Mouse (Mus musculus) right cerebral cortex, postnatal 4 days (tissue): ENCODE measurements around the gene Tmem239.
A peak's percentile ranks its signal among the peaks of the same experiment; 100 is the strongest.

Experiments used
- DNase-seq: peaks from one replicate; pipeline ENCODE4 v3.0.0-alpha.2; 2022

Gene Tmem239

GRCm38 (mm10) chr2:130452266-130452665 lies 46.0 kb downstream of the Tmem239 start:
- DNase-seq, result no peak

GRCm38 (mm10) chr2:130453421-130453820 lies 47.1 kb downstream of the Tmem239 start:
- DNase-seq, result no peak

GRCm38 (mm10) chr2:130454748-130455370 lies 48.6 kb downstream of the Tmem239 start:
- DNase-seq, result peak; percentile 28
